ENCODE assay signal across 11 mouse cellular contexts in genomic region chr2:179762521-179763305, GRCm38 (mm10).
DNase-seq lines count a peak whose midpoint lies in the region; ATAC-seq lines count a peak whose summit lies in the region.
"Had no signal": no experiment of that assay in that cellular context is flagged by ENCODE, and none has a peak within 500 bp of the region (broad histone marks: within the 10 kb centered on the region; RNA-seq: fewer than 3 reads in every experiment).

No protein-coding gene starts in this region.

- no peak overlapping the region for H3K4me3 ChIP-seq in hindbrain, embryonic 15.5 days
- no peak overlapping the region for H3K4me3 ChIP-seq in hindbrain, embryonic 11.5 days (ENCODE audit: low read depth, low read length)
- no peak overlapping the region for H3K4me3 ChIP-seq in forebrain, embryonic 12.5 days (replicated peaks)
- H3K4me3 ChIP-seq in limb, embryonic 15.5 days, result no peak overlapping the region
- H3K4me3 ChIP-seq: limb, embryonic 12.5 days had no signal

- WGBS in hindbrain, embryonic 15.5 days, result 48% methylated on average over 13 of the region's 13 CpGs
- 74% methylated on average over 13 of the region's 13 CpGs for WGBS in hindbrain, embryonic 11.5 days
- 64% methylated on average over 13 of the region's 13 CpGs for WGBS in forebrain, embryonic 12.5 days
- 56% methylated on average over 13 of the region's 13 CpGs for WGBS in limb, embryonic 15.5 days

- H3K27me3 ChIP-seq in hindbrain, embryonic 15.5 days, result no peaks in the 10 kb centered on the region; the same call in 1 of the 2 replicates
- H3K27me3 ChIP-seq in hindbrain, embryonic 11.5 days (ENCODE audit: control insufficient read depth, insufficient read depth, low read length), result peaks cover 2% of the 10 kb centered on the region; the same call in 1 of the 2 replicates
- H3K27me3 ChIP-seq in forebrain, embryonic 12.5 days, result peaks cover 7% of the 10 kb centered on the region; the same call in 1 of the 2 replicates
- peaks cover 26% of the 10 kb centered on the region for H3K27me3 ChIP-seq in limb, embryonic 15.5 days

- peak overlapping the region; percentile 65 for H3K27ac ChIP-seq in hindbrain, embryonic 15.5 days (replicated peaks)
- no peak overlapping the region for H3K27ac ChIP-seq in hindbrain, embryonic 11.5 days (ENCODE audit: low read depth, low read length)
- H3K27ac ChIP-seq in forebrain, embryonic 12.5 days, result peak overlapping the region; percentile 50
- peak overlapping the region; percentile 50 for H3K27ac ChIP-seq in limb, embryonic 15.5 days
- H3K27ac ChIP-seq: limb, embryonic 12.5 days; macrophage had no signal

- H3K9ac ChIP-seq in hindbrain, embryonic 15.5 days, result no peak overlapping the region
- H3K9ac ChIP-seq in hindbrain, embryonic 11.5 days (ENCODE audit: low read depth, low read length), result no peak overlapping the region
- H3K9ac ChIP-seq in forebrain, embryonic 12.5 days, result no peak overlapping the region
- H3K9ac ChIP-seq in limb, embryonic 15.5 days, result no peak overlapping the region
- H3K9ac ChIP-seq: limb, embryonic 12.5 days had no signal

- H3K9me3 ChIP-seq in hindbrain, embryonic 15.5 days, result no peaks in the 10 kb centered on the region
- no peaks in the 10 kb centered on the region for H3K9me3 ChIP-seq in hindbrain, embryonic 11.5 days (ENCODE audit: control insufficient read depth, low read length)
- H3K9me3 ChIP-seq in forebrain, embryonic 12.5 days, result no peaks in the 10 kb centered on the region
- H3K9me3 ChIP-seq in limb, embryonic 15.5 days, result no peaks in the 10 kb centered on the region
- H3K9me3 ChIP-seq: limb, embryonic 12.5 days had no signal

- no peak for DNase-seq in hindbrain, embryonic 11.5 days (ENCODE audit: low spot score)
- DNase-seq in brain, embryonic 18.5 days (ENCODE audit: low read depth, low spot score), result peak; percentile 45
- DNase-seq in lung, postnatal 10 days, result no peak
- no peak for DNase-seq in yolk sac, embryonic 10.5 days (ENCODE audit: low spot score)
- no peak for DNase-seq in kidney, postnatal 10 days
- DNase-seq: heart, postnatal 36 days had no signal

- ATAC-seq in hindbrain, embryonic 15.5 days (ENCODE audit: low FRiP score, low read depth), result peak; percentile 61
- ATAC-seq in hindbrain, embryonic 11.5 days (ENCODE audit: low FRiP score), result no peak
- peak; percentile 16; the same call in 1 of the 2 replicates for ATAC-seq in forebrain, embryonic 12.5 days (ENCODE audit: low FRiP score)
- ATAC-seq in limb, embryonic 15.5 days (ENCODE audit: insufficient number of reproducible peaks, low FRiP score, low TSS enrichment, low read depth), result peak; percentile 45; the same call in 1 of the 2 replicates

- peaks cover 41% of the 10 kb centered on the region for H3K4me1 ChIP-seq in hindbrain, embryonic 15.5 days (replicated peaks)
- H3K4me1 ChIP-seq in hindbrain, embryonic 11.5 days (replicated peaks; ENCODE audit: control insufficient read depth, insufficient read depth, low read length), result peaks cover 15% of the 10 kb centered on the region
- peaks cover 44% of the 10 kb centered on the region for H3K4me1 ChIP-seq in forebrain, embryonic 12.5 days
- peaks cover 19% of the 10 kb centered on the region for H3K4me1 ChIP-seq in limb, embryonic 15.5 days

- H3K36me3 ChIP-seq in hindbrain, embryonic 15.5 days, result no peaks in the 10 kb centered on the region
- no peaks in the 10 kb centered on the region for H3K36me3 ChIP-seq in hindbrain, embryonic 11.5 days (ENCODE audit: control insufficient read depth, insufficient read depth, low read length)
- H3K36me3 ChIP-seq in forebrain, embryonic 12.5 days (replicated peaks), result no peaks in the 10 kb centered on the region
- no peaks in the 10 kb centered on the region for H3K36me3 ChIP-seq in limb, embryonic 15.5 days
- H3K36me3 ChIP-seq: limb, embryonic 12.5 days had no signal

- no peak overlapping the region for H3K4me2 ChIP-seq in hindbrain, embryonic 15.5 days
- no peak overlapping the region for H3K4me2 ChIP-seq in hindbrain, embryonic 11.5 days (replicated peaks; ENCODE audit: low read depth, low read length)
- H3K4me2 ChIP-seq in forebrain, embryonic 12.5 days, result no peak overlapping the region
- H3K4me2 ChIP-seq in limb, embryonic 15.5 days, result no peak overlapping the region
- H3K4me2 ChIP-seq: limb, embryonic 12.5 days had no signal
